Mouse (Mus musculus): ENCODE results near the gene Tub. TPM values are rescaled to one million over a fixed set of nuclear protein-coding genes. Genes with fewer than 3 reads are reported as not detected.

Tub gene
- polyA plus RNA-seq, 1 experiment: 0.58 TPM

DNA sequence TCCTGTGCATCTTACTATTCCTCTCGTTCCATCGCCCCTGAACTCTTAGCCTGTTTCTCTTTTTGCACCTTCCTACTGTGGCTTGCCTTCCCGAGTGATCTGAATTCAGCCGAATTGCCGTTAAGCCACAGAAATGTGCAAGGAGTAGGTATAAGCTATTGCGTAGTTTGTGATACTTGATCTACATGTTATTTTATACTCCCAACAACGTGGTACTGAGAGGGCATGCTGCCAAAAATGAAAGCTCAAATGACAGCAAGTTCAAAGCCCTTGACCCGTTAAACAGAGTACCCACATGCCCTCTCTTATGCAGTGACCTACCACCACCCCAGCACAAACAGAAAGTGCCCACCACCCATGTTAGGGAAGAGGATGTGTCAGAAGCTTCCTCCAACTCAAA, 15.3 kb upstream of the Tub start:
- 2% methylated on average over 8 of the region's 8 CpGs for WGBS
- H3K36me3 ChIP-seq (ENCODE audit: control insufficient read depth, insufficient read depth, low read length): peaks cover 22% of the 10 kb centered on the region
- TF ChIP-seq POLR2A (IDR thresholded peaks at IDR 0.05; ENCODE audit: low read depth, low read length) (no peak), CTCF (IDR thresholded peaks at IDR 0.05; ENCODE audit: extremely low read depth, insufficient read length, insufficient replicate concordance, low read depth, low read length) (no peak)
- H3K4me3 ChIP-seq (ENCODE audit: low read depth, low read length): peak overlapping the region; percentile 98
- no peaks in the 10 kb centered on the region for H3K27me3 ChIP-seq (ENCODE audit: control insufficient read depth, insufficient read depth, low read length)
- peaks cover 7% of the 10 kb centered on the region; the same call in 1 of the 2 replicates for H3K4me1 ChIP-seq (ENCODE audit: control insufficient read depth, insufficient read depth, insufficient read length, low read length)
- no peak overlapping the region for H3K27ac ChIP-seq (ENCODE audit: insufficient read depth, low read depth, low read length)

DNA sequence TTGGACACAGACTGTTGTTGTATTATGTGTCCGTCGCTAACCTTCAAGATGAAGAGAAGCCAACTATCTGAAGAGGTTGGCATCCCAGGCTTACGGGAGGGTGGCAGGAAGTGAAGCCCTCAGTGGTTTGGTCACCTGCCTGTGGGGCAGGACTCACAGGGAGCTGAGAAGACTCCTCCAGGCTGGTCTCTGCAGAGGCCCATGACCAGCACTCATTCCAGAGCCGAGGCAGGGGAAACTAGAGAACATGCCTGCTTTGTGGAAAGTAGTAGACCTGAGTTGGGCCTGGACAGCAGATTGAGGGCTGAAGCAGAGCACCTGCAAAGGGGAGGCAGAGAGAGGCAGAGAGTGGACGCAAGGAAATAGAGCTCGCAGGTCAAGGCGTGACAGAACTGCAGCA, 14.7 kb upstream of the Tub start:
- H3K4me1 ChIP-seq (ENCODE audit: control insufficient read depth, insufficient read depth, insufficient read length, low read length): peaks cover 7% of the 10 kb centered on the region; the same call in 1 of the 2 replicates
- peaks cover 28% of the 10 kb centered on the region for H3K36me3 ChIP-seq (ENCODE audit: control insufficient read depth, insufficient read depth, low read length)
- TF ChIP-seq POLR2A (IDR thresholded peaks at IDR 0.05; ENCODE audit: low read depth, low read length) (no peak), CTCF (IDR thresholded peaks at IDR 0.05; ENCODE audit: extremely low read depth, insufficient read length, insufficient replicate concordance, low read depth, low read length) (no peak)
- no peaks in the 10 kb centered on the region for H3K27me3 ChIP-seq (ENCODE audit: control insufficient read depth, insufficient read depth, low read length)
- WGBS: 75% methylated on average over 7 of the region's 7 CpGs
- peak overlapping the region; percentile 34 for H3K4me3 ChIP-seq (ENCODE audit: low read depth, low read length)
- H3K27ac ChIP-seq (ENCODE audit: insufficient read depth, low read depth, low read length): no peak overlapping the region

DNA sequence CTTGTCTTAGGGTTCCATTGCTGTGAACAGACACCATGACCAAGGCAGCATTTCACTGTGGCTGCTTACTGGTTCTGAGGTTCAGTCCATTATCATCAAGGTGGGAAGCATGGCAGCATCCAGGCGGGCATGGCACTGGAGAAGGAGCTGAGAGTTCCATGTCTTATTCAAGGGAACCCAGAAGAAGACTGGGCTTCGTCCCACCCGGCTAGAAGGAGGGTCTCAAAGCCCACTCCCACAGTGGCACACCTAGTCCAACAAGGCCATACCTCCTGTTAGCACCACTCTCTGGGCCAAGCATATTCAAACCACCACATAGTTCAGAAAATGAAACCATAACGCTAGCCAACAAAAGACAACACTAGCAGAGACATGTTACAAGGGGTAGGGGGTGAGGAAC, 13.5 kb upstream of the Tub start:
- Histone ChIP-seq H3K4me1 (ENCODE audit: control insufficient read depth, insufficient read depth, insufficient read length, low read length) (peaks cover 7% of the 10 kb centered on the region; the same call in 1 of the 2 replicates), H3K4me3 (ENCODE audit: low read depth, low read length) (no peak overlapping the region), H3K27me3 (ENCODE audit: control insufficient read depth, insufficient read depth, low read length) (no peaks in the 10 kb centered on the region), H3K36me3 (ENCODE audit: control insufficient read depth, insufficient read depth, low read length) (peaks cover 40% of the 10 kb centered on the region), H3K27ac (ENCODE audit: insufficient read depth, low read depth, low read length) (no peak overlapping the region)
- TF ChIP-seq POLR2A (IDR thresholded peaks at IDR 0.05; ENCODE audit: low read depth, low read length) (no peak), CTCF (IDR thresholded peaks at IDR 0.05; ENCODE audit: extremely low read depth, insufficient read length, insufficient replicate concordance, low read depth, low read length) (no peak)
- WGBS: 97% methylated on average over 4 of the region's 4 CpGs

DNA sequence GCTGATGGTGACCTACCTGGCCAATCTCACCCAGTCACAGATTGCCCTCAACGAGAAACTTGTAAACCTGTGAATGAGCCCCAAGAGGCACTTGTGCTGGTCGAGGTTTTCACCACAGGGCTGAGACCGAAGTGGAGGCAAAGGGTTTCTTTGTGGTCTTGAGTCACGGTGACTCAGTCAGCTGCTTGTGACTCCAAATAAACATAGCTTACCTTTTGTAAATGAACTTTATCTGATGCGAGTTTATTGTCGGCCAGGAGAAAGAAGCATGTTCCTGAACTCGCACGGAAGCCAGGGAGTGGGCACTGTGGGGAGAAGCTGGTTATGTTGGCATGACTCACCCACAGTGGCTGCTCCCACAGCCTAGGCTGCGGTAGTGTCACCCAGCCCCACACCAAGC, 8.7 kb upstream of the Tub start:
- no peak overlapping the region for H3K27ac ChIP-seq (ENCODE audit: insufficient read depth, low read depth, low read length)
- no peak overlapping the region for H3K4me3 ChIP-seq (ENCODE audit: low read depth, low read length)
- H3K4me1 ChIP-seq (ENCODE audit: control insufficient read depth, insufficient read depth, insufficient read length, low read length): no peaks in the 10 kb centered on the region
- TF ChIP-seq POLR2A (IDR thresholded peaks at IDR 0.05; ENCODE audit: low read depth, low read length) (no peak), CTCF (IDR thresholded peaks at IDR 0.05; ENCODE audit: extremely low read depth, insufficient read length, insufficient replicate concordance, low read depth, low read length) (no peak)
- H3K27me3 ChIP-seq (ENCODE audit: control insufficient read depth, insufficient read depth, low read length): no peaks in the 10 kb centered on the region
- H3K36me3 ChIP-seq (ENCODE audit: control insufficient read depth, insufficient read depth, low read length): peaks cover 53% of the 10 kb centered on the region
- 78% methylated on average over 9 of the region's 9 CpGs for WGBS

DNA sequence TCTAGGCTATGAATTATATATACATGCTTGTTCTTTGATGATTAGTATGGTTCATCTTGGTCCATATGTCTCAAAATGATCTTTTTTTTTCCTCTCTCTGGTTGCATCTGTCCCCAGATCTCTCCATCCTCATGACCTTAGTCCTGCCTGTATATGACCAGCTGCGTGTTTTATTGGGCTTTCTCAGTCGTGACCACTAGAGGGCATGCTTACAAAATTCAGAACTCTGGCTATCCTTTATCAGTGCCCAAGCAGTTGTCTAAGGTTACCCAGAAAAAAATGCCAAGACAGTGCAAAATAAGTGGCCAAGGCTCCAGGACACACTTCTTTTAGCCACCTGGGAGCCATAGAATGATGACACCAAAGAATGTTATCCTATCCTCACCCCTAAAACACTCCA, 6.1 kb upstream of the Tub start:
- WGBS: 1% methylated on average over 2 of the region's 2 CpGs
- Histone ChIP-seq H3K4me3 (ENCODE audit: low read depth, low read length) (no peak overlapping the region), H3K36me3 (ENCODE audit: control insufficient read depth, insufficient read depth, low read length) (peaks cover 37% of the 10 kb centered on the region), H3K27me3 (ENCODE audit: control insufficient read depth, insufficient read depth, low read length) (no peaks in the 10 kb centered on the region), H3K4me1 (ENCODE audit: control insufficient read depth, insufficient read depth, insufficient read length, low read length) (no peaks in the 10 kb centered on the region), H3K27ac (ENCODE audit: insufficient read depth, low read depth, low read length) (no peak overlapping the region)
- TF ChIP-seq CTCF (IDR thresholded peaks at IDR 0.05; ENCODE audit: extremely low read depth, insufficient read length, insufficient replicate concordance, low read depth, low read length) (no peak), POLR2A (IDR thresholded peaks at IDR 0.05; ENCODE audit: low read depth, low read length) (no peak)

DNA sequence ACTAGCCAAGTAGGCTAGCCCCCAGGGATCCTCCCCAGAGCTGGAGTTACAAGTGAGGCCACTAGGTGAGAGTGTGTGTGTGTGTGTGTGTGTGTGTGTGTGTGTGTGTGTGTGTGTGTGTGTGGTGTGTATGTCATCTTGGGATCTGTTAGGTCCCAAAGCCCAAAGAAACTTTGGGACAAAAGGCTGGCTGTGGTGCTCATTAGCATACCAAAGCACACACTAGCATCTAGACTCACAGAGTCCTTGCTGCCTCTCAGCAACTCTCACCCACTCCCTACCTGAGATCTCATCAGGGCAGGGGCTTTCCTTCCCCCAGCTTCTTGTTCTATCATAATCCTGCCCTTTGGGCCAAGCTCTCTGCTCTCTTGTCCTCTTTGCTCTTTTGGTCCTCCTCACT, 1.5 kb upstream of the Tub start:
- no peak for TF ChIP-seq POLR2A (IDR thresholded peaks at IDR 0.05; ENCODE audit: low read depth, low read length)
- TF ChIP-seq CTCF (IDR thresholded peaks at IDR 0.05; ENCODE audit: extremely low read depth, insufficient read length, insufficient replicate concordance, low read depth, low read length): no peak
- H3K36me3 ChIP-seq (ENCODE audit: control insufficient read depth, insufficient read depth, low read length): 0 out of 2 replicates have a peak, but pooled peaks cover 2% of the 10 kb centered on the region
- no peak overlapping the region for H3K4me3 ChIP-seq (ENCODE audit: low read depth, low read length)
- peaks cover 23% of the 10 kb centered on the region for H3K27me3 ChIP-seq (ENCODE audit: control insufficient read depth, insufficient read depth, low read length)
- H3K27ac ChIP-seq (ENCODE audit: insufficient read depth, low read depth, low read length): no peak overlapping the region
- H3K4me1 ChIP-seq (ENCODE audit: control insufficient read depth, insufficient read depth, insufficient read length, low read length): no peaks in the 10 kb centered on the region

DNA sequence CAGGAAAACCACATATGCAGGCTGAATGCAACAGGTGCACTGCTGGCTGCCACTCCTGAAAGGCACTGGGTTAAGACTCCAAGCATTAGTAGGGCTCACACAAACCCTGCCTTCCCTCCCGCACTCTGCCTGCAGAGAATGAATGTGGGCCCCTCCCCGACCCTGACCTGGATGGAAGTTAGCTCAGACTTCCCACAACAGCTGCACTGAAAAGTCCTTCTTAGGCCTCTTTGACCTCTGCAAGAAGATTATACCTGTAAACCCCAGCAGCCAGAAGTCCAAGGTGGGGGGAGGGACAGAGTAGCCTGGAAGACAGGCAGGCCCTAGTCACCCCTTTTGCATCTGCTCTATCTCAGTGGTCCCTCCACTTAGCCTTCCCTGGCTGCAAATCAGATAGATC, 837 bp upstream of the Tub start:
- 0 out of 2 replicates have a peak, but pooled peaks cover 2% of the 10 kb centered on the region for H3K36me3 ChIP-seq (ENCODE audit: control insufficient read depth, insufficient read depth, low read length)
- H3K27me3 ChIP-seq (ENCODE audit: control insufficient read depth, insufficient read depth, low read length): peaks cover 23% of the 10 kb centered on the region
- TF ChIP-seq POLR2A (IDR thresholded peaks at IDR 0.05; ENCODE audit: low read depth, low read length) (no peak), CTCF (IDR thresholded peaks at IDR 0.05; ENCODE audit: extremely low read depth, insufficient read length, insufficient replicate concordance, low read depth, low read length) (no peak)
- H3K27ac ChIP-seq (ENCODE audit: insufficient read depth, low read depth, low read length): no peak overlapping the region
- whole genome bisulfite sequencing: 45% methylated on average over 2 of the region's 2 CpGs
- no peak overlapping the region for H3K4me3 ChIP-seq (ENCODE audit: low read depth, low read length)
- no peaks in the 10 kb centered on the region for H3K4me1 ChIP-seq (ENCODE audit: control insufficient read depth, insufficient read depth, insufficient read length, low read length)

Data from small intestine, adult 2 months (tissue).